Mouse (Mus musculus) liver, embryonic 15.5 days (tissue): Measurements from ENCODE around the gene Nkx2-5. TPM values are rescaled to one million over a fixed set of nuclear protein-coding genes. Genes with fewer than 3 reads are reported as not detected.
A peak's percentile ranks its signal among the peaks of the same experiment; 100 is the strongest.

Experiments
- ATAC-seq: fragments of 200-750 bp; cut with Nextera tagmentation; 2 replicates; pipeline ENCODE4 v1.8.0; 2017; ENCODE audit warnings: moderate number of reproducible peaks, mild to moderate bottlenecking, moderate library complexity; ENCODE audit not compliant: insufficient read depth
- H3K27ac ChIP-seq: fragments of 300-500 bp; sonication (generic); replicated peaks from 2 replicates; pipeline ENCODE4 v1.5.1; 2015; ENCODE audit warnings: mild to moderate bottlenecking, inconsistent platforms
- H3K27me3 ChIP-seq: fragments of 300-500 bp; sonication (generic); 2 replicates; pipeline ENCODE4 v1.6.1; 2015; ENCODE audit warnings: mild to moderate bottlenecking, inconsistent platforms
- H3K36me3 ChIP-seq: fragments of 300-500 bp; sonication (generic); replicated peaks from 2 replicates; pipeline ENCODE4 v1.6.1; 2015; ENCODE audit warnings: moderate library complexity, mild to moderate bottlenecking, inconsistent platforms
- H3K4me1 ChIP-seq: fragments of 300-500 bp; sonication (generic); replicated peaks from 2 replicates; pipeline ENCODE4 v1.6.1; 2015; ENCODE audit warnings: inconsistent platforms
- H3K4me2 ChIP-seq: fragments of 300-500 bp; sonication (generic); 2 replicates; pipeline ENCODE4 v1.6.1; 2015; ENCODE audit warnings: moderate library complexity, mild to moderate bottlenecking, inconsistent platforms
- H3K4me3 ChIP-seq: fragments of 300-500 bp; sonication (generic); replicated peaks from 2 replicates; pipeline ENCODE4 v1.5.1; 2015; ENCODE audit warnings: mild to moderate bottlenecking, inconsistent platforms
- H3K9ac ChIP-seq: fragments of 300-500 bp; sonication (generic); 2 replicates; pipeline ENCODE4 v1.6.1; 2015; ENCODE audit warnings: moderate library complexity, mild to moderate bottlenecking, inconsistent platforms
- H3K9me3 ChIP-seq: fragments of 300-500 bp; sonication (generic); replicated peaks from 2 replicates; pipeline ENCODE4 v1.6.1; 2016; ENCODE audit warnings: inconsistent platforms
- WGBS: fragments of 180-500 bp; shearing (Covaris S2); methylation state at CpG from one replicate; pipeline ENCODE4 v1.1.7; 2015; ENCODE audit warnings: mixed read lengths; ENCODE audit not compliant: insufficient replicate concordance; 5-methylcytosine and 5-hydroxymethylcytosine counted together
- polyA plus RNA-seq: library from polyadenylated mRNA; unstranded; fragments of >200 nt; fragmentation: Nextera tagmentation; extraction: Ambion mirVana; gene quantifications from 2 replicates; pipeline ENCODE4 v1.2.1, GENCODE M21; 2015

Gene Nkx2-5
- polyA plus RNA-seq, 1 experiment from 2014 or later = 0.29 TPM

- Histone ChIP-seq H3K27me3 (no peaks in the 10 kb centered on the region), H3K36me3 (no peaks in the 10 kb centered on the region), H3K9ac (no peak overlapping the region), H3K4me2 (no peak overlapping the region), H3K4me3 (no peak overlapping the region), H3K27ac (no peak overlapping the region), H3K4me1 (no peaks in the 10 kb centered on the region), H3K9me3 (no peaks in the 10 kb centered on the region)
- WGBS = 64% methylated on average over 11 of the region's 11 CpGs
- ATAC-seq = no peak
Observed at GRCm38 (mm10) chr17:26874542-26874941, 29.7 kb upstream of the Nkx2-5 start.

GRCm38 (mm10) chr17:26873502-26873901 lies 28.7 kb upstream of the Nkx2-5 start:
- 65% methylated on average over 8 of the region's 8 CpGs for WGBS
- H3K27me3 ChIP-seq = no peaks in the 10 kb centered on the region
- no peak for ATAC-seq

GRCm38 (mm10) chr17:26872870-26873269 lies 28.1 kb upstream of the Nkx2-5 start:
- Histone ChIP-seq H3K9ac (no peak overlapping the region), H3K4me3 (no peak overlapping the region), H3K9me3 (no peaks in the 10 kb centered on the region), H3K4me2 (no peak overlapping the region), H3K27me3 (0 out of 2 replicates have a peak, but pooled peaks cover under 1% of the 10 kb centered on the region), H3K36me3 (no peaks in the 10 kb centered on the region), H3K4me1 (no peaks in the 10 kb centered on the region), H3K27ac (no peak overlapping the region)
- ATAC-seq = no peak
- 58% methylated on average over 3 of the region's 3 CpGs for WGBS

More at GRCm38 (mm10) chr17:26873502-26873901, 28.7 kb upstream of the Nkx2-5 start:
- Histone ChIP-seq H3K9me3 (no peaks in the 10 kb centered on the region), H3K36me3 (no peaks in the 10 kb centered on the region), H3K9ac (no peak overlapping the region), H3K27ac (no peak overlapping the region), H3K4me2 (no peak overlapping the region), H3K4me3 (no peak overlapping the region), H3K4me1 (no peaks in the 10 kb centered on the region)

- 0 out of 2 replicates have a peak, but pooled peaks cover 5% of the 10 kb centered on the region for H3K27me3 ChIP-seq
- no peak overlapping the region for H3K4me3 ChIP-seq
- no peak for ATAC-seq
- no peak overlapping the region for H3K27ac ChIP-seq
- H3K4me2 ChIP-seq = no peak overlapping the region
- no peak overlapping the region for H3K9ac ChIP-seq
- H3K9me3 ChIP-seq = no peaks in the 10 kb centered on the region
- 14% methylated on average over 5 of the region's 5 CpGs for WGBS
- no peaks in the 10 kb centered on the region for H3K36me3 ChIP-seq
- no peaks in the 10 kb centered on the region for H3K4me1 ChIP-seq
Observed at GRCm38 (mm10) chr17:26868756-26869155, 23.9 kb upstream of the Nkx2-5 start.

- Histone ChIP-seq H3K4me1 (no peaks in the 10 kb centered on the region), H3K9me3 (no peaks in the 10 kb centered on the region), H3K4me3 (no peak overlapping the region), H3K4me2 (no peak overlapping the region), H3K27ac (no peak overlapping the region), H3K36me3 (no peaks in the 10 kb centered on the region), H3K9ac (no peak overlapping the region), H3K27me3 (peaks cover 25% of the 10 kb centered on the region)
- no peak for ATAC-seq
- 49% methylated on average over 6 of the region's 6 CpGs for WGBS
Observed at GRCm38 (mm10) chr17:26865156-26865555, 20.3 kb upstream of the Nkx2-5 start.

- Histone ChIP-seq H3K4me2 (no peak overlapping the region), H3K4me3 (no peak overlapping the region), H3K27me3 (peaks cover 31% of the 10 kb centered on the region), H3K9me3 (no peaks in the 10 kb centered on the region), H3K9ac (no peak overlapping the region), H3K36me3 (no peaks in the 10 kb centered on the region), H3K27ac (no peak overlapping the region), H3K4me1 (no peaks in the 10 kb centered on the region)
- ATAC-seq = no peak
- WGBS = 17% methylated on average over 5 of the region's 5 CpGs
Observed at GRCm38 (mm10) chr17:26864343-26864742, 19.5 kb upstream of the Nkx2-5 start.

GRCm38 (mm10) chr17:26861793-26862192 lies 17.0 kb upstream of the Nkx2-5 start:
- H3K4me1 ChIP-seq = no peaks in the 10 kb centered on the region
- no peak overlapping the region for H3K9ac ChIP-seq
- 45% methylated on average over 4 of the region's 4 CpGs for WGBS
- peaks cover 48% of the 10 kb centered on the region for H3K27me3 ChIP-seq
- ATAC-seq = no peak
- H3K4me3 ChIP-seq = no peak overlapping the region
- no peaks in the 10 kb centered on the region for H3K9me3 ChIP-seq
- H3K27ac ChIP-seq = no peak overlapping the region
- H3K4me2 ChIP-seq = no peak overlapping the region
- H3K36me3 ChIP-seq = no peaks in the 10 kb centered on the region

- H3K4me1 ChIP-seq = no peaks in the 10 kb centered on the region
- no peak overlapping the region for H3K4me3 ChIP-seq
- no peak overlapping the region for H3K27ac ChIP-seq
- no peaks in the 10 kb centered on the region for H3K9me3 ChIP-seq
- no peak overlapping the region for H3K9ac ChIP-seq
- peaks cover 52% of the 10 kb centered on the region for H3K27me3 ChIP-seq
- no peak for ATAC-seq
- no peak overlapping the region for H3K4me2 ChIP-seq
- WGBS = 7% methylated on average over 6 of the region's 6 CpGs
- no peaks in the 10 kb centered on the region for H3K36me3 ChIP-seq
Observed at GRCm38 (mm10) chr17:26861383-26861782, 16.6 kb upstream of the Nkx2-5 start.

- Histone ChIP-seq H3K9me3 (no peaks in the 10 kb centered on the region), H3K4me1 (no peaks in the 10 kb centered on the region), H3K36me3 (no peaks in the 10 kb centered on the region), H3K4me2 (no peak overlapping the region), H3K9ac (no peak overlapping the region), H3K4me3 (no peak overlapping the region), H3K27me3 (peaks cover 57% of the 10 kb centered on the region), H3K27ac (no peak overlapping the region)
- ATAC-seq = no peak
- WGBS = 19% methylated on average over 4 of the region's 4 CpGs
Observed at GRCm38 (mm10) chr17:26860906-26861305, 16.1 kb upstream of the Nkx2-5 start.

- no peak overlapping the region for H3K4me2 ChIP-seq
- no peak for ATAC-seq
- no peaks in the 10 kb centered on the region for H3K36me3 ChIP-seq
- H3K4me3 ChIP-seq = no peak overlapping the region
- H3K9me3 ChIP-seq = no peaks in the 10 kb centered on the region
- no peak overlapping the region for H3K9ac ChIP-seq
- peaks cover 14% of the 10 kb centered on the region for H3K4me1 ChIP-seq
- peaks cover 95% of the 10 kb centered on the region for H3K27me3 ChIP-seq
- WGBS = 6% methylated on average over 4 of the region's 4 CpGs
- no peak overlapping the region for H3K27ac ChIP-seq
Observed at GRCm38 (mm10) chr17:26852262-26852661, 7.5 kb upstream of the Nkx2-5 start.

GRCm38 (mm10) chr17:26851136-26851460 lies 6.3 kb upstream of the Nkx2-5 start:
- no peaks in the 10 kb centered on the region for H3K36me3 ChIP-seq
- no peak overlapping the region for H3K4me3 ChIP-seq
- H3K9me3 ChIP-seq = no peaks in the 10 kb centered on the region
- ATAC-seq = no peak
- H3K27me3 ChIP-seq = peaks cover 94% of the 10 kb centered on the region
- no peak overlapping the region for H3K9ac ChIP-seq
- H3K27ac ChIP-seq = no peak overlapping the region
- peaks cover 14% of the 10 kb centered on the region for H3K4me1 ChIP-seq
- H3K4me2 ChIP-seq = no peak overlapping the region
- WGBS = 8% methylated on average over 8 of the region's 8 CpGs

GRCm38 (mm10) chr17:26850358-26851135 lies 5.7 kb upstream of the Nkx2-5 start:
- Histone ChIP-seq H3K4me3 (peak overlapping the region; percentile 31), H3K27me3 (peaks cover 94% of the 10 kb centered on the region), H3K27ac (no peak overlapping the region), H3K4me1 (peaks cover 14% of the 10 kb centered on the region), H3K9ac (no peak overlapping the region), H3K36me3 (no peaks in the 10 kb centered on the region), H3K4me2 (peak overlapping the region; percentile 45), H3K9me3 (no peaks in the 10 kb centered on the region)
- under 1% methylated on average over 48 of the region's 48 CpGs for WGBS
- ATAC-seq = no peak
